Mouse (Mus musculus) CH12.LX (cell line): ENCODE measurements around the gene Fgfr2. TPM values are rescaled to one million over a fixed set of nuclear protein-coding genes. Genes with fewer than 3 reads are reported as not detected.

Experiments
- DNase-seq: peaks from one replicate; pipeline ENCODE4 v3.0.0-alpha.2; 2013; ENCODE audit errors: extremely low read depth
- H3K27ac ChIP-seq: 2 replicates; pipeline ENCODE4 v1.5.1; 2012; ENCODE audit warnings: low read depth, mild to moderate bottlenecking, control low read depth, moderate library complexity; ENCODE audit not compliant: insufficient read depth
- H3K27me3 ChIP-seq: replicated peaks from 2 replicates; pipeline ENCODE3; 2012; ENCODE audit warnings: inconsistent platforms
- H3K36me3 ChIP-seq, 2 experiments: replicated peaks in 1 of 2; 2 replicates each; pipeline versions ENCODE3 to v1.6.1; 2012; ENCODE audit warnings: inconsistent platforms in 1 of 2, low read length in 1 of 2, mild to moderate bottlenecking in 1 of 2, mixed read lengths in 1 of 2, moderate library complexity in 1 of 2; ENCODE audit not compliant: control insufficient read depth in 1 of 2, insufficient read depth in 1 of 2
- H3K4me1 ChIP-seq, 2 experiments: 2 replicates each; pipeline ENCODE4 v1.6.1; 2012; ENCODE audit warnings: inconsistent platforms in 1 of 2, moderate library complexity in 1 of 2; ENCODE audit not compliant: insufficient read depth in 2 of 2, control insufficient read depth in 1 of 2
- H3K4me2 ChIP-seq: 2 replicates; pipeline ENCODE4 v1.6.1; 2012; ENCODE audit warnings: low read depth, mild to moderate bottlenecking, control low read depth; ENCODE audit not compliant: poor library complexity, insufficient read depth, severe bottlenecking
- H3K4me3 ChIP-seq, 3 experiments: fragments of 150-350 bp in 1 of 3; sonication (generic) in 1 of 3; replicated peaks in 1 of 3; 2 replicates each; pipeline versions ENCODE3 to v1.5.1; 2011 to 2012; ENCODE audit warnings: low read depth in 2 of 3, low read length in 2 of 3, mild to moderate bottlenecking in 2 of 3, moderate library complexity in 2 of 3, control low read depth in 1 of 3, improper control_type of control experiment in 1 of 3, inconsistent platforms in 1 of 3, mixed read lengths in 1 of 3; ENCODE audit not compliant: poor library complexity in 1 of 3
- H3K79me2 ChIP-seq: replicated peaks from 2 replicates; pipeline ENCODE4 v1.6.1; 2012; ENCODE audit warnings: mild to moderate bottlenecking, moderate library complexity; ENCODE audit not compliant: control insufficient read depth, poor library complexity, insufficient read depth, severe bottlenecking; ENCODE audit errors: extremely low read depth
- H3K9ac ChIP-seq: 2 replicates; pipeline ENCODE4 v1.6.1; 2012; ENCODE audit warnings: low read depth, mild to moderate bottlenecking, control low read depth, moderate library complexity; ENCODE audit not compliant: insufficient read depth
- H3K9me3 ChIP-seq: replicated peaks from 2 replicates; pipeline ENCODE3; 2012; ENCODE audit warnings: low read length, inconsistent platforms, mixed read lengths
- CHD1 ChIP-seq: IDR thresholded peaks from 2 replicates; pipeline ENCODE4 v1.6.1; 2012; ENCODE audit warnings: low read depth, low read length, improper control_type of control experiment, inconsistent platforms
- CHD2 ChIP-seq: IDR thresholded peaks from 2 replicates; pipeline ENCODE4 v1.6.1; 2011; ENCODE audit warnings: low read length, improper control_type of control experiment
- CTCF ChIP-seq, 2 experiments: IDR thresholded peaks in 1 of 2; conservative IDR thresholded peaks in 1 of 2; 2 replicates each; pipeline ENCODE4 v1.5.1; 2011 to 2012; ENCODE audit warnings: low read depth in 2 of 2, low read length in 2 of 2, improper control_type of control experiment in 1 of 2, inconsistent platforms in 1 of 2, mild to moderate bottlenecking in 1 of 2, moderate library complexity in 1 of 2
- GABPA ChIP-seq: IDR thresholded peaks from 2 replicates; pipeline ENCODE4 v1.6.1; 2012; ENCODE audit warnings: low read depth, low read length, improper control_type of control experiment, inconsistent platforms; ENCODE audit not compliant: insufficient replicate concordance
- HCFC1 ChIP-seq: IDR thresholded peaks from 2 replicates; pipeline ENCODE4 v1.6.1; 2012; ENCODE audit warnings: low read depth, mild to moderate bottlenecking, inconsistent platforms, low read length, improper control_type of control experiment
- IRF4 ChIP-seq: IDR thresholded peaks from 2 replicates; pipeline ENCODE4 v1.6.1; 2014; ENCODE audit warnings: low read depth, mild to moderate bottlenecking, inconsistent platforms, low read length, improper control_type of control experiment
- JUN ChIP-seq: IDR thresholded peaks from 2 replicates; pipeline ENCODE4 v1.6.1; 2011; ENCODE audit warnings: low read depth, mild to moderate bottlenecking, low read length, improper control_type of control experiment, moderate library complexity; ENCODE audit not compliant: insufficient read depth
- MAX ChIP-seq: IDR thresholded peaks from 2 replicates; pipeline ENCODE4 v1.6.1; 2011; ENCODE audit warnings: low read length, improper control_type of control experiment
- PAX5 ChIP-seq: IDR thresholded peaks from 2 replicates; pipeline ENCODE4 v1.6.1; 2012; ENCODE audit warnings: low read length, inconsistent platforms, mixed read lengths
- POLR2AphosphoS2 ChIP-seq: IDR thresholded peaks from 2 replicates; pipeline ENCODE4 v1.6.1; 2011; ENCODE audit warnings: low read depth, low read length, improper control_type of control experiment
- RAD21 ChIP-seq: IDR thresholded peaks from 2 replicates; pipeline ENCODE4 v1.6.1; 2011; ENCODE audit warnings: low read depth, mild to moderate bottlenecking, low read length, improper control_type of control experiment, moderate library complexity
- RCOR1 ChIP-seq: conservative IDR thresholded peaks from 2 replicates; pipeline ENCODE4 v1.6.1; 2012; ENCODE audit warnings: low read depth, mild to moderate bottlenecking, inconsistent platforms, low read length, improper control_type of control experiment
- SMC3 ChIP-seq: IDR thresholded peaks from 2 replicates; pipeline ENCODE4 v1.6.1; 2011; ENCODE audit warnings: low read depth, low read length, improper control_type of control experiment
- TCF12 ChIP-seq: IDR thresholded peaks from 2 replicates; pipeline ENCODE4 v1.6.1; 2014; ENCODE audit warnings: low read depth, mild to moderate bottlenecking, inconsistent platforms, low read length, improper control_type of control experiment
- UBTF ChIP-seq: IDR thresholded peaks from 2 replicates; pipeline ENCODE4 v1.6.1; 2012; ENCODE audit warnings: low read depth, mild to moderate bottlenecking, inconsistent platforms, low read length, improper control_type of control experiment, moderate library complexity
- ZC3H11A ChIP-seq: IDR thresholded peaks from 2 replicates; pipeline ENCODE4 v1.6.1; 2012; ENCODE audit warnings: low read depth, mild to moderate bottlenecking, inconsistent platforms, low read length, improper control_type of control experiment
- ZNF384 ChIP-seq: IDR thresholded peaks from 2 replicates; pipeline ENCODE4 v1.6.1; 2012; ENCODE audit warnings: low read depth, low read length, improper control_type of control experiment, inconsistent platforms
- dilution Hi-C: fragments of 300-500 bp; cut with MboI; formaldehyde crosslinking; loops from 2 replicates; pipeline ENCODE4 v1.14.3; 2020; ENCODE audit warnings: low sequenced_read_pairs; ENCODE audit not compliant: extremely low pct_unique_long_range_greater_than_20kb, extremely low pct_ligation_motif_present
- in situ Hi-C: fragments of 300-500 bp; cut with MboI; formaldehyde crosslinking; loops from 3 replicates; pipeline ENCODE4 v1.14.3; 2019; ENCODE audit warnings: low sequenced_read_pairs, low pct_ligation_motif_present, low pct_unique_long_range_greater_than_20kb, mixed read lengths
- polyA plus RNA-seq: library from polyadenylated mRNA; unstranded; fragments of >175 nt; gene quantifications from 2 replicates; pipeline ENCODE4 v1.2.1, GENCODE M21; 2012; ENCODE audit warnings: low read depth; ENCODE audit not compliant: insufficient read length
- total RNA-seq, 2 experiments: library from RNA; depleted of rRNA; stranded (reverse); fragments of 300-350 nt in 1 of 2; fragments of >200 nt in 1 of 2; gene quantifications; 2 replicates each; pipeline ENCODE4 v1.2.3; 2012 to 2014

Gene Fgfr2
- total and polyA plus RNA-seq, 3 experiments = not detected

- dilution Hi-C loops = no loop called here
- TF ChIP-seq POLR2AphosphoS2 = no peak
- no peak for TF ChIP-seq RAD21
- no peak for TF ChIP-seq CHD2
- no peak for TF ChIP-seq TCF12
- TF ChIP-seq, all 38 proteins: peak for 0
- Histone ChIP-seq H3K27me3 (peaks cover 77% of the 10 kb centered on the region), H3K4me3 (no peak overlapping the region), H3K36me3 (no peaks in the 10 kb centered on the region), H3K4me2 (no peak overlapping the region), H3K9me3 (no peaks in the 10 kb centered on the region), H3K9ac (no peak overlapping the region), H3K4me1 (no peaks in the 10 kb centered on the region; a peak in 1 of 4 replicates), H3K79me2 (no peaks in the 10 kb centered on the region), H3K27ac (no peak overlapping the region)
- DNase-seq = no peak
- in situ Hi-C loops = no loop called here
These were observed 32.5 kb upstream of the Fgfr2 start for GRCm38 (mm10) chr7:133155621-133156020.

GRCm38 (mm10) chr7:133154846-133155245, 31.7 kb upstream of the Fgfr2 start:
- H3K4me2 ChIP-seq = no peak overlapping the region
- no peaks in the 10 kb centered on the region for H3K9me3 ChIP-seq
- no peak overlapping the region for H3K9ac ChIP-seq
- peaks cover 71% of the 10 kb centered on the region for H3K27me3 ChIP-seq
- H3K27ac ChIP-seq = no peak overlapping the region
- H3K79me2 ChIP-seq = no peaks in the 10 kb centered on the region
- in situ Hi-C loops = no loop called here
- no peaks in the 10 kb centered on the region; a peak in 1 of 4 replicates for H3K4me1 ChIP-seq
- no peak for DNase-seq
- no peak for TF ChIP-seq UBTF
- no peak for TF ChIP-seq HCFC1
- TF ChIP-seq GABPA = no peak
- no peak for TF ChIP-seq ZC3H11A
- H3K36me3 ChIP-seq = no peaks in the 10 kb centered on the region
- no peak overlapping the region for H3K4me3 ChIP-seq
- dilution Hi-C loops = no loop called here

- no peak overlapping the region for H3K4me2 ChIP-seq
- H3K79me2 ChIP-seq = no peaks in the 10 kb centered on the region
- H3K4me1 ChIP-seq = no peaks in the 10 kb centered on the region
- no peak for TF ChIP-seq ZNF384
- no peak for TF ChIP-seq GABPA
- TF ChIP-seq RCOR1 = no peak
- no peak for TF ChIP-seq IRF4
- no peak for TF ChIP-seq ZC3H11A
- no peak for TF ChIP-seq PAX5
- TF ChIP-seq JUN = no peak
- TF ChIP-seq CHD1 = no peak
- TF ChIP-seq CHD2 = no peak
- no peak for TF ChIP-seq CTCF (conservative IDR thresholded peaks at IDR 0.05 in 1 of 2, IDR thresholded peaks at IDR 0.05 in 1 of 2; ENCODE audit: low read depth in 2 of 2, low read length in 2 of 2)
- no peak for TF ChIP-seq MAX
- TF ChIP-seq SMC3 = no peak
- TF ChIP-seq HCFC1 = no peak
- H3K27ac ChIP-seq = no peak overlapping the region
- peaks cover 67% of the 10 kb centered on the region for H3K27me3 ChIP-seq
- no peak for DNase-seq
- H3K9me3 ChIP-seq = no peaks in the 10 kb centered on the region
- no peaks in the 10 kb centered on the region for H3K36me3 ChIP-seq
- dilution Hi-C loops = no loop called here
- in situ Hi-C loops = no loop called here
- no peak overlapping the region for H3K9ac ChIP-seq
- no peak overlapping the region for H3K4me3 ChIP-seq
These were observed 16.7 kb upstream of the Fgfr2 start for GRCm38 (mm10) chr7:133139689-133140336.
